Mouse (Mus musculus): ENCODE results near the gene Ddr1.
"Not testable (repeated sequence)": the region's sequence is repeated elsewhere in the genome, so short reads cannot be mapped to it uniquely, and the experiment has no call there.

Gene Ddr1

GRCm38 (mm10) chr17:35704621-35705464 is at the start of gene Ddr1:
Gene Ddr1 (minus strand): TSS chr17:35704621.
- DNase-seq (ENCODE audit: low spot score in 2 of 2): peak in 1 of 2 experiments; percentile 70

DNA sequence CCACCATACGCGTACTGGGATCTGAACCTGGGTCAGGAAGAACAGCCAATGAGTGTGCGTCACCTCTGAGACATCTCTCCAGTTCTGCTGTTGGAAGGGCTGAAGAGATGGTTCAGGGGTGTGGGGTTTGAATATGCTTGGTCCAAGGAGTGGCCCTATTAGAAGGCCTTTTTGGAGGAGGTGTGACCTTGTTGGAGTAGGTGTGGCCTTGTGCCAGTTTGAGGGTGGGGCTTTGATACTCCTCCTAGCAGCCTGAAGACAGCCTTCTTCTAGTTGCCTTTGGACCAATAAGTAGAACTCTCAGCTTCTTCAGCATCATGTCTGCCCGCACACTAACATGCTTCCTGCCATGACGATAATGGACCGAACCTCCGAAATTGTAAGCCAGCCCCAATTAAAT is 49.2 kb upstream of the Ddr1 start:
- no peak for DNase-seq (ENCODE audit: low spot score in 2 of 2)

DNA sequence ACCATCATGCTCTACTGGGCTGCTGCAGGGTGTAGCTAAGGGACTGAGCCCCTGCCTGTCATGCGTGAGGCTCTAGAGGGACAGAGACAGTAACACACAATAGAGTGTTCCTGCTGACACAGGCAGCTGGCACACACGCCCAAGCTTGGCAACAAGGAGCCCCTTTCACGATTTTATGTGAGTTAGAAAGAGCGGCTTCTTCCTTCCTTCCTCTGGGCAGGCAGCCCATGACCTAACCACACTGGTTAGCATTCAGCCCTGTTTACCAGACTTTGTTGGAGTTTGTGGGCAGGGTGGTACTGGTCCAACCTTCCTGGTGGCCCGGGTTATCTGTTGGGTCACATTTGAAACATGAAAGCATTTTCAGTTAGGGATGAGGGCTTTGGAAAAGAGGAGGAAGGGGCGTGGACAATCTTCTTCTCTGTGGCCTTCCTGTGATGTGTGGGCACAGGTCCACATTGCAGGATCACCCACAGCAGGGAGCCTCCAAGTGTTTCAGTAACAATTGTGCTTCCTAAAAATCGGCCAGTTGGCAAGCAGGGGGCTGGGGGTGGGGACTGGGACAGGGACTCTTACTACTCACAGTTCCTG is 47.9 kb upstream of the Ddr1 start:
- DNase-seq (ENCODE audit: low spot score in 2 of 2): peak in 1 of 2 experiments; percentile 73

GRCm38 (mm10) chr17:35749685-35750084 is 45.3 kb upstream of the Ddr1 start:
- DNase-seq (ENCODE audit: low spot score in 2 of 2): no peak

GRCm38 (mm10) chr17:35744361-35744760 is 39.9 kb upstream of the Ddr1 start:
- DNase-seq (ENCODE audit: low spot score in 2 of 2): no peak

DNA sequence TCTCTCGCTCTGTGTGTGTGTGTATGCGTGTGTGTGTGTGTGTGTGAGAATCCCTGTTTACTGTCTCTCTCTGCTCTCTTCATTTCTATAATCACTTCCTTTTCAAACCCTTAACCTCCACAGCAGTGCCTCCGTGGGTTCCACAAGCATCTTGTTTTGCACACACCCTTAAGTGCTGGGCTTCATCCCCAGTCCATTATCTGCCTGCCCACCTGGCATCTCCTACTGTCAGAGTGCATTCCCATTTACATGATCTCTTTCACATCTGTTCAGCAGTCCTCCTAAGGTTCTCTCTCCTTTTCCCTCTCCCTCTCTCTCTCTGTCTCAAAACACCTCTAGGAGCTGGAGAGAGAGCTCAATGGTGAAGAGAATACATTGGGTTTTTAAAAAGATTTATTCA is 38.5 kb upstream of the Ddr1 start:
- no peak for DNase-seq (ENCODE audit: low spot score in 2 of 2)

- no peak for DNase-seq (ENCODE audit: low spot score in 2 of 2)
Observed at GRCm38 (mm10) chr17:35741589-35742226, 37.3 kb upstream of the Ddr1 start.

DNA sequence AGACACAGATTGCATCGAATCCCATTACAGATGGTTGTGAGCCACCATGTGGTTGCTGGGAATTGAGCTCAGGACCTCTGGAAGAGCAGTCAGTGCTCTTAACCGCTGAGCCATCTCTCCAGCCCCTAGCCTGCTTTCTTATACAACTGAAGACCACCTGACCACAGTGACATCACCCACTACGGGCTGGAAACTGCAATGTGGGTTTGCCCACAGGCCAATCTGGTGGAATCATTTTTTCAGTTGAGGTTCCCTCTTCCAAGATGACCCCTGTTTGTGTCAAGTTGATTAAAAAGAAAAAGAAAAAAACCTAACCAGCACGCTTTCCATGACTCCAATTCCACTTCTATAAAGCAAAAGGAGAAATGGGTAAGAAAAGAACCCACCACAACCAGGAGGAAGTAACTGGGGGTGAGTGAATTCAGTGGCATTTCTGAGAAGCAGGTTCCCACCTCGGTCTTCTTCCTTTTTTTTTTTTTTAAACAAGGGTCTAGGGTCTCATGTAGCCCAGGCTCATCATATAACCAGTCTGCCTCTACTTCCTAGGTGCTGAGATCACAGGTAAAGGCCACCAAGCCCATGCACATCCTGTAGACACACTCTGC is 36.0 kb upstream of the Ddr1 start:
- no peak for DNase-seq (ENCODE audit: low spot score in 2 of 2)

DNA sequence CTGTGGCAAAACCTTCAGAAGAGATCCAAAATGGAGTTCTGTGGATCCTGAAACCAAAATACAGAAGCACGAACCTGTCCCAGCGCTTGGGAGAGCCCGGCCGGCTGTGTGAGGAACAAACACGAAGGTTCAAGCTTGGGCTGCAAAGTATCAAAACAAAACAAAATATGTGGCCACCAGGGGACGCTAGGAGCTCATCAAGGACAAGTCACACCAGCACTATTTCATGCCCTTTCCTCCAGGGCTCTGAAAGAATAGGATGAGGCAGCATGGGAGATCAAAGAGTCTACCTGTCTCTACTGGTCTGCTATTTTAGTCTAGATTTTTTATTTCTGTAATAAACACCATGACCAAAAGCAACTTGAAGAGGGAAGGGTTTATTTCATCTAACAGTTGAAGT is 35.3 kb upstream of the Ddr1 start:
- DNase-seq (ENCODE audit: low spot score in 2 of 2): peak; percentile 85 to 94

DNA sequence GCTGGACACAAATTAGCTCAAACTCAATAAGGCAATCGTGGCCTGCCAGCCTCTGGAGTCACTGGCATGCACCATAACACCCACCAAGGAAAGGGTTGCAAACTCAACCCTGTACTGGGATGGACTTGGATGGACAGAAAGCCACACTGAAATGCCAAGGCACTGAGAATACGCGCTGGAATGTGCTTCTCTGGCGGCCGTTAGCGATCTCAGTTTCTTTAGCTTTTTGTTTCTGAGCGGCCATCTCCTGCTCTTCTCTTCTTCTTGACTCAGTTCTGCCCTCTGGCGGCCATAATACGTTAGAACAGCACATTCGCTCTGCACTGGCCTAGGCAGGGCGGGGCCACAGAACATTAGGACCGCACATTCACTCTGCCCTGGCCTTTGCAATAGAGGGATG is 33.3 kb upstream of the Ddr1 start:
- DNase-seq (ENCODE audit: low spot score in 2 of 2): peak; percentile 62 to 83

- peak; percentile 59 to 76 for DNase-seq (ENCODE audit: low spot score in 2 of 2)
Observed at GRCm38 (mm10) chr17:35736280-35736960, 32.0 kb upstream of the Ddr1 start.

- DNase-seq (ENCODE audit: low spot score in 2 of 2): no peak
Observed at GRCm38 (mm10) chr17:35734478-35734877, 30.1 kb upstream of the Ddr1 start.

DNA sequence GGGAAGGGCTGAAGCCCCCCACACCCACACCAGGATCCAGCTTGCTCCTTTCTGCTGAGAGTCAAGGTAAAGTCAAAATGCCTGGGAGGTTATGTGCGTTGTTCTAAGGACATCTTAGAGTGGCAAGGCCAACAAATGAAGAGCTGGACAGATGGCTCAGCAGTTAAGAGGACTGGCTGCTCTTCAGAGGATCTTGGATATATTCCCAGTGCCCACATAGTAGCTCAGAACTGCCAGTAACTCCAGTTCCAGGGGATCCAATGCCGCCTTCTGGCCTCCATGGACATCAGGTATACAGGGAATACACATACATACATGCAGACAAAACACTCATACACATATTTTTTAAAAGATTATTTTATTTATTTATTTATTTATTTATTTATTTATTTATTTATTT is 29.0 kb upstream of the Ddr1 start:
- DNase-seq (ENCODE audit: low spot score in 2 of 2): no peak

DNA sequence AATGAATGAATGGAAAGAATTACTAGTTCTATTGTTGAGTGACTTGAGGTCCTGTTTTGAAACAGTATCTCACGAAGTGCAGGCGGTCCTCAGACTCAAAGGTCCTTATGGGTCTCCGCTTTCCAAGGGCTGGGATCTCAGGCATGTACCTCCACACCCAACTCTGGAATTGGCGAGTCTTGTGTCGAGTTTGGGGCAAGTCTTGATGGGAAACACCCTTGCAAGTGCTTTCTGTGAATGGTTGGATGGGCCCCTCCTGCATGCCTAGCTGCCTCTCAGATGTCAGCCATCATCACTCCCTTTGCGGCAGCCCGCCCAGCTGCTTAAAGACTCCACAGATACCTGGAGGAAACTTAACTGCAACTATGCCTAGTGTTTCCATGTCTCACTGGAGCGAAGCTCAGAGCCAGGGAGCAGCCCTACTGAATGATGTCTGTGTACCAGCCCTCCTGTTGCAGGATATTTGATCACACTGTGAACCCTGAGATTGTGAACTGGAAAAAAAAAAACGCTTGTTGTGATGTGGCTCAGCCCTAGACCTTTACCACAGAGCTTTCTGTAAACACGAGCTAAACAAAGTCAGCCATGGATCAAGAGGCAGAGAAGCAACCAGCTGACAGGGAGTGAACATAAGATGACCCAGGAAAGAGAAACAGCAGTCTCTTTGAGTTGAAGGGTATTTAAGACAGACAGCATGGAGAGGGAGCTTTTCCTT is 27.2 kb upstream of the Ddr1 start:
- DNase-seq (ENCODE audit: low spot score in 2 of 2): no peak

DNA sequence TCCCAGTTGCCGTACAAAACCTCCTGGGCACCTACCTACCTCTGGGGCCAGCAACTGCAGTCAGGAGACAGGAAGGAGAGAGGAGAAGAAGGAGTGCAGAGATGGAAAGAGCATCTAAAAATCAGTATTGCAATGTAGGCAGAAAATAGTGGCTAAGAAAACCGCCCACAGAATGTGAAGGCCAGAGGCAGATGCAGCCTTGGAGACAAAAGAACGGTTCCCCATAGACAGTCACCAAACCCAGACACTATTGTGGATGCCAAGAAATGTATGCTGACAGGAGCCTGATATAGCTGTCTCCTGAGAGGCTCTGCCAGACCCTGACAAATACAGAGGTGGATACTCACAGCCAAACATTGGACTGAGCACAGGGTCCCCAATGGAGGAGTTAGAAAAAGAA is 25.7 kb upstream of the Ddr1 start:
- not testable (repeated sequence) for DNase-seq (ENCODE audit: low spot score in 2 of 2)

- DNase-seq (ENCODE audit: low spot score in 2 of 2): no peak
Observed at GRCm38 (mm10) chr17:35728821-35729220, 24.4 kb upstream of the Ddr1 start.

DNA sequence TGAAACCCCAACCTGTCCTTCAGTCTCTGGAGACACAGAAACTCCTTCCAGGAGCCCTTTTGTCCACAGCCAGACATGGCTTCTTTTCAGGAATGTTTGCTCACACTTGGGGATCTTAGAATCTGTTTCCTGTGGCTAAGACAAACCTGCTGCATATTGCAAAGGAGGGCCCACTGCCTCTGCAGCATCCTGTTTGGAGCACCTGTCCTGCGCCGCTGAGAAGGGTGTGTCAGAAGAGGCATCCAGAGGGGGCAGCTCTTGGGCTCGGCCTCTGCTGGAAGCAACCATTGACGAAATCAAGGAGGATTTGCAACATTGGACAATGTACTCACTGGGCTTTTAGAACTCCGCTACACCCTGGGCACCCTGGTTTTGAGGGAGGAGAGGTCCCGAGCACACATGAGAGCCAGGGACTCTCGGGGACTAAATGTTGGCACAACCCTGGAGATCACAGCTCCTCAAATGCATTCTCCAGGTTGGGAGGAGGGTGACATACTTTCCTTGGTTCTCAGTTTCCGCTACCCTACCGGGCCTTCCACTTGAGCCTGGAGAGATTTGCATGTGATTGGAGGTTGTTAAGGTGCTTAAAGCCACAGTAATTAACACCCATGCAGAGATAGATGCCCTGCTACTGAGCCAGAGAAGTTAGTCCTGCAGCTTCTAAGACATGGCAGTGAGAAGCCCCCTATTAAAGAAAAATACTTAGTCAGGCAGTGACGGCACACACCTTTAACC is 23.2 kb upstream of the Ddr1 start:
- no peak for DNase-seq (ENCODE audit: low spot score in 2 of 2)

DNA sequence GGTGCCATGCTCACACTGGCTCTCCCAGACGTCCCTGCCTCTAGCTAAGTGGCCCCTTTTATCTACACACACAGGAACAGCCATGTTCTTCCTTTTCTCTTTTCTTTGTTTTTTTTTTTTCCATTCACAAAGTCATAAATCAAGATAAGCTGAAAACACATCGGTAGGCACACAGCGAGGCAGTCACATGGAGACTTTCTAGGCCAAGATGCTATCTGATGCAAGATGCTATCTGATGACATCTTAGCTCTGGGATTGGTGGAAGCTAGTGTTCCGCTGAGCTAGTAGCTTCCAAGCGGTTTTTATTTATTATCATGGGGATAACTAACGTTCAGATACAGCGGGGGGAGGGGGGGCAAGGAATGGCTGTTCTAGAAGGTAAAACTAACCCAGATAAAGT is 22.6 kb upstream of the Ddr1 start:
- DNase-seq (ENCODE audit: low spot score in 2 of 2): no peak

DNA sequence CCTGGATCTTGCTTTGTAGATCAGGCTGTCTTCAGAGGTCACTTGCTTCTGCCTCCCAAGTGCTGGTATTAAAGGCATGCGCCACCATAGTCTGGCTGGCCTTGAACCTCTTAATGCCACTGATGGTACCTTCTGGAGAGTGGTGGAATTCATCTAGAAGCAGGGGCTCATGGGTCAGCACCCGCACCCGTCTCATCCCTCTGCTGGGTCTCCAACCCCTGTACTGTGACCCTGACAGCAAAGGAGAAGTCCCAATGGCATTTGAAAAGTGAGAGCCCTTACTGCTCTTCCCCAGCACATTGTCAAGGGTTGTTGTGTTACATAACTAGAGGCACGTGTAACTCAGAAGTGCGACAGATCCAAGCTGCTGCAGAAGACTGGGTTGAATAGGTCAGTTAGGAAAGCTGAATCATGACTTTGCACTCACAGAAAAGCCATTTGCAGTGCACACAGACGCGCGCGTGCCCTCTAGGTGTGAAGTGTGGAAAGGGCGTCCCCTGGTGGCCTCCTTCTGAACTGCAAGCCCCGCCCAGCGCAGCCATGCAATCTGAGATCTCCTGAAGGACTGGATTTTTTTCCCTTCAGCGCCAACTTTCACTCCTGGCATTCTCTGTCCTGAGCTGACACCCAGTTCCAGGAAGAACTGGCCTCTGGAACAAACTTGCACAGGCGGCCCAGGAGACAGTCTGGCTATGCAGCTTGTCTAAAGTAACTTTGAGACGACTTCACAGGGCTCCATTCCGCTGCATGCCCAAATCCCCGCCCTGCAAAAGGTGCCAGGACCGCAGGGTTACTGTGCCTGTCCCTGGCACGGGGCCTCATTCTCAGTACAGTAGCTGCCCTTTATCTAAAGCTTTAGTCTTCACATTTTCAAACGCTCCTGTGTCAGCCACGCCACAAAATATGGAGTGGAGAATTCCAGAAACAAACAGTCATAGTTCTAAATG is 21.1 kb upstream of the Ddr1 start:
- peak; percentile 95 to 96 for DNase-seq (ENCODE audit: low spot score in 2 of 2)
